Mouse (Mus musculus) forebrain, embryonic 11.5 days (tissue): ENCODE measurements at regions not wholly inside any gene's neighbourhood (a gene's known extent, or its start where the extent isn't known, plus 50 kb on each side); places are given as distances from the start of the nearest gene placed in this dataset.

Source experiments
- ATAC-seq: fragments of 200-750 bp; cut with Nextera tagmentation; replicated peaks from 2 replicates; pipeline ENCODE4 v1.8.0; 2017; ENCODE audit warnings: moderate TSS enrichment; ENCODE audit not compliant: low FRiP score
- DNase-seq: peaks from one replicate; pipeline ENCODE4 v3.0.0-alpha.2; 2017; ENCODE audit warnings: low spot score
- H3K27ac ChIP-seq: fragments of 300-500 bp; sonication (generic); 2 replicates; pipeline ENCODE4 v1.5.1; 2014; ENCODE audit warnings: low read depth, low read length
- H3K27me3 ChIP-seq: fragments of 300-500 bp; sonication (generic); 2 replicates; pipeline ENCODE4 v1.6.1; 2014; ENCODE audit warnings: mild to moderate bottlenecking, low read length, mixed read lengths; ENCODE audit not compliant: control insufficient read depth, insufficient read depth
- H3K36me3 ChIP-seq: fragments of 300-500 bp; sonication (generic); 2 replicates; pipeline ENCODE4 v1.6.1; 2014; ENCODE audit warnings: mild to moderate bottlenecking, low read length, moderate library complexity, mixed read lengths; ENCODE audit not compliant: control insufficient read depth, insufficient read depth
- H3K4me1 ChIP-seq: fragments of 300-500 bp; sonication (generic); replicated peaks from 2 replicates; pipeline ENCODE4 v1.6.1; 2014; ENCODE audit warnings: low read length, mixed read lengths; ENCODE audit not compliant: control insufficient read depth, insufficient read depth
- H3K4me2 ChIP-seq: fragments of 300-500 bp; sonication (generic); 2 replicates; pipeline ENCODE4 v1.6.1; 2014; ENCODE audit warnings: low read depth, mild to moderate bottlenecking, low read length, moderate library complexity, mixed read lengths; ENCODE audit not compliant: severe bottlenecking
- H3K4me3 ChIP-seq: fragments of 300-500 bp; sonication (generic); 2 replicates; pipeline ENCODE4 v1.5.1; 2014; ENCODE audit warnings: low read depth, low read length
- H3K9ac ChIP-seq: fragments of 300-500 bp; sonication (generic); 2 replicates; pipeline ENCODE4 v1.6.1; 2014; ENCODE audit warnings: low read length
- H3K9me3 ChIP-seq: fragments of 300-500 bp; sonication (generic); 2 replicates; pipeline ENCODE4 v1.6.1; 2016; ENCODE audit warnings: low read length, mixed read lengths; ENCODE audit not compliant: control insufficient read depth
- WGBS: fragments of 180-500 bp; shearing (Covaris S2); extraction: QIAGEN DNeasy Blood & Tissue Kit; methylation state at CpG from one replicate; pipeline ENCODE4 v1.1.7; 2014; 5-methylcytosine and 5-hydroxymethylcytosine counted together

DNA sequence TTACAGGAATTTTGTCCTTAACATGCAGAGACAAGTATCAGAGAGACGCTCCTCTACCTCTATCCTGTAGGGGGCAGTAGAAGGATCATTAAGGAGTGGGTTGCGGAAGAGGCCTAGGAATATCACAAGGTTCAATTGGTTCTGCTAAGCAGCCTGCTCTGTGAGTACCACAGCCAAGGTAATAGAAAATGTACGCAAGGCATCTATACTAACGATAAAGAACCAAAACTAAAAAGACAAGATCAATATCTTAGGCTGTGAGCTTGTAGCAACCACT is 469.1 kb downstream of the Plcl1 start:
- H3K9ac ChIP-seq, result no peak overlapping the region
- H3K27ac ChIP-seq, result no peak overlapping the region
- H3K4me1 ChIP-seq, result no peaks in the 10 kb centered on the region
- WGBS, result 73% methylated on average over 4 of the region's 4 CpGs
- ATAC-seq, result no peak; the same call in 1 of the 2 replicates
- no peaks in the 10 kb centered on the region for H3K9me3 ChIP-seq
- H3K4me3 ChIP-seq, result no peak overlapping the region
- no peak for DNase-seq
- H3K27me3 ChIP-seq, result no peaks in the 10 kb centered on the region
- no peak overlapping the region for H3K4me2 ChIP-seq
- H3K36me3 ChIP-seq, result no peaks in the 10 kb centered on the region

DNA sequence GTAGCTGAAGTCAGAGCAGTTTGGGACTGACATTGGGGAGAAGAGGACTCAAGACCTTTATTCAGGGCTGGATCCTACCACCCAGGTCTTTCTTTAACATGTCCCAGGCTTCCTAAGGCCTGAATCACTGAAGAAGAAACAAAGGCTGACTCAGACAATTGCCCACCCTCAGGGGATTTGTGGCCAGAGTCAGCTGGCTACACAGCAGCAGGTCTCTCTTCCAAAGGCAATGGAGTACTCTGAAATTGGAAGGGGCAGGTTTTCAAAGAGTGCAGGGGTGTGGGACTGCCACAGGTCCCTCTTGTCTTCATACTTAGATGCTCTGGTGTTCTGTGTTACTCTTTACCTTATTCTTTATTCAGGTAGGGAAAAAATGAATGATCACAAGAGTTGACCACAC is 478.9 kb downstream of the Plcl1 start:
- Histone ChIP-seq H3K27ac (no peak overlapping the region), H3K9me3 (no peaks in the 10 kb centered on the region), H3K4me1 (peaks cover 15% of the 10 kb centered on the region), H3K9ac (no peak overlapping the region), H3K4me3 (no peak overlapping the region), H3K36me3 (no peaks in the 10 kb centered on the region), H3K27me3 (peaks cover 4% of the 10 kb centered on the region), H3K4me2 (no peak overlapping the region)
- DNase-seq (no peak), ATAC-seq (no peak)

DNA sequence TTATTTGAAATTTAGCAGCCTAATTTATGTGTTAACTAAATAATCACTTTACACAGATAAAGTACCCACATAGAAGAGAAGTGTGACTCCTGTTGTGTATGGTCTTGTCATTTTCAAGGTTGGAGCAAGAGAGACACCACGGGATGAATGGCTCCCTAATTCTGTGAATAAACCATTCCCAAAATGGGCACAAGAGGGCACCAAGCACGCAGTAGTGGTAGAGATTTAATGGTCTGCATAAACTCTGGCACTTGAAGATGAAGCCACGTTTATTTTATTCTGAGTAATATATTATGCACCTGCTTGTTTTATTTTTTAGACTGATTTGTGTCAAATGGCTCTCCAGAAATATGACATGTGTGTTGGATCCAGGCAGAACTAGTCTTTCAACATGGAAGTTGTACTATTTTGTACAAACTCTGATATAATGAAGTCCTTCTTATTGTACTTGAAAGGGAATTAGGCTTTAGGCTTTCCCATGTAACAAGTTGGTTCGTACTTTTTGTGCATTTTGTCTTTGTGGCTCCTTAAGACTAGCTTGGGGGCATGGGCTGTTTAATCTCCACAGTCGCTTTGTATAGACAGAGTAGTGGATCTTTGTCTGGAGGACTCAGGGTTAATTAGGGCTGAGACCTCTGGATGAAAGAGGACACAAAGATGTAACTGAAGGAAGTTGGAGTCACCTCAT is 480.8 kb downstream of the Plcl1 start:
- no peaks in the 10 kb centered on the region for H3K9me3 ChIP-seq
- ATAC-seq, result peak; percentile 39; the same call in 1 of the 2 replicates
- no peak overlapping the region for H3K9ac ChIP-seq
- H3K27ac ChIP-seq, result no peak overlapping the region
- no peaks in the 10 kb centered on the region for H3K36me3 ChIP-seq
- peak; percentile 68 for DNase-seq
- peaks cover 15% of the 10 kb centered on the region for H3K4me1 ChIP-seq
- WGBS, result 3% methylated on average over 5 of the region's 5 CpGs
- no peak overlapping the region for H3K4me2 ChIP-seq
- no peak overlapping the region for H3K4me3 ChIP-seq
- H3K27me3 ChIP-seq, result peaks cover 12% of the 10 kb centered on the region

DNA sequence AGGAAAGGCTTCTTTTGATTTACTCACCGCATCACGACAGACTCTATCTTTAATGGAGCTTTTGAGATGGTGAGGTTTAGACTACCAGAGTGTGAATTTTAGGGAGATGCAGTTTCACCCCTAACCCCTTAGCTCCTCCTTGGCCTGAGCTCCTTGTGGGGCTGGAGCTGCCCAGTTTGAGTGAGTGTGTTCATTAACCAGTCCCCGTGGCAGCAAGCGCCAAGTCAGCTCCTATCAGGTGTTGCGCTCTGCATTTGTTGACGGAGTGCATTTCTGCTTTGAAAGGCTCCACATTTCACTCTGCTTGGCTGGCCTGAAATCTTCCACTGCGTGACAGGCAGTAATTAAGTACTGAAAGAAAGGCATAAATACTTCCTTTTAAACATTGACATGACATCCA is 481.7 kb downstream of the Plcl1 start:
- DNase-seq, result peak; percentile 53
- H3K4me1 ChIP-seq, result peaks cover 15% of the 10 kb centered on the region
- no peak overlapping the region for H3K4me3 ChIP-seq
- no peak overlapping the region for H3K4me2 ChIP-seq
- H3K36me3 ChIP-seq, result no peaks in the 10 kb centered on the region
- ATAC-seq, result 0 out of 2 replicates have a peak, but pooled peaks have one; percentile 31
- no peak overlapping the region for H3K9ac ChIP-seq
- no peaks in the 10 kb centered on the region for H3K9me3 ChIP-seq
- H3K27me3 ChIP-seq, result peaks cover 16% of the 10 kb centered on the region
- 24% methylated on average over 7 of the region's 7 CpGs for WGBS
- H3K27ac ChIP-seq, result no peak overlapping the region

DNA sequence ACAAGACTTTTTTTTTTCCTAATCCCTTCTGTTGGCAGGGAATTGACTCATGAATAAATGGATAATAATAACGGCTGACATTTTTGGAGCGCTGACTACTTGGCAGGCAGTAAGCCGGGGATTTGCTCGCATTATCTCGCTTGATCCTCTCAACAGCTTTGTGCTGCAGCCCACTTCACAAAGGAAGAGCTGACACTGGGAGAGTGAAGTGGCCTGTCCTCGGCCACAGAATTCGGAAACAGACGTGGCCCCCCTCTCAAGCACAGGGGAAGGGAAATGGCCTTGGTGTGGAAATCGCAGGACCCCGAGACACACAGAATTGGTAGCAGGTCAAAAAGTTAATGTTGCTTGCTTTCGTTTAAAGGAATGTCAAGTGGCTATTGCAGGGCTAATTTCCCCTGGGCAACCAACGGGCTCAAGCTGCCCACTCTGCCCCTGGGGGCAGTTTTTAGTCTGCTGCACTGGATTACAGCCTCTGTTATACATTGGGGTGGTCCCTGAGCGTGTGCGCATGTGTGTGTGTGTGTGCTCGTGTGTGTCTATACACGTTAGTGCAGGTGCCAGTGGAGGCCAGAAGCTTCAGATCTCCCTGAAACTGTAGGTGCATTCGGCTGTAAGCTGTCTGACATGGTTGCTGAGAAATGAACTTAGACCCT is 483.1 kb downstream of the Plcl1 start:
- H3K4me2 ChIP-seq, result no peak overlapping the region
- H3K36me3 ChIP-seq, result no peaks in the 10 kb centered on the region
- WGBS, result 23% methylated on average over 17 of the region's 17 CpGs
- H3K9ac ChIP-seq, result no peak overlapping the region
- no peak overlapping the region for H3K4me3 ChIP-seq
- peaks cover 16% of the 10 kb centered on the region for H3K27me3 ChIP-seq
- no peak overlapping the region for H3K27ac ChIP-seq
- ATAC-seq (peak; percentile 49; the same call in 1 of the 2 replicates), DNase-seq (peak; percentile 58)
- H3K4me1 ChIP-seq, result peaks cover 15% of the 10 kb centered on the region
- no peaks in the 10 kb centered on the region for H3K9me3 ChIP-seq

DNA sequence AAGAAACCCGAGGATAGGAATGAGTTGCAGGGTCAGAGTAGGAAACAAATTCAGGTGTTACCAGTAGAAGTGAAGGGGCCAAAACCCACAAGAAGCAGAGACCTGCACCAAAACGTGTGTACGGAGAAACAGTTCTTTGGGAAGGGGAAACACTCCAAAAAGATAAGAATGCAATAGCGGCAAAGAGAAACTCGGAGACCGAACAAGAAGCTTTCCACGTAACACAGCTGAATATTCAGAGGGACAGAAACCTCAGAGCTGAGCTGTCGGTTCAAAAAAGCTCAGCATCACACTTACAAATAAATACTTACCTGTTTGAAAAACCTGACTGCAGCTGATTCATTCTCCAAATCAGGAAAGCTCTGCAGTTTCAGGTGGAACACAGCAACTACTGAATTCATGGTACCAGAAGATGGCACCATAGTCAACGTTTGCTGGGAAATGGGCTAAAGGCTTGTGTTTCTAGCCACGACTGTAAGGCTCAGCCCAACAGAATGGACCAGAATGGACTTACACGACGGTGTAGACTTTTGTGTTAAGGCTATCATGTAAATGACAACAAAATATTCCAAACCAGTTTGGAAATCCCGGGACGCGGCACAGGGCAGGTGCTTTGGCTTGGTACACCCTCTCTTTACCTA is 484.9 kb downstream of the Plcl1 start:
- Histone ChIP-seq H3K9me3 (no peaks in the 10 kb centered on the region), H3K4me1 (peaks cover 10% of the 10 kb centered on the region), H3K9ac (no peak overlapping the region), H3K36me3 (no peaks in the 10 kb centered on the region), H3K27me3 (peaks cover 16% of the 10 kb centered on the region), H3K27ac (no peak overlapping the region), H3K4me2 (no peak overlapping the region), H3K4me3 (no peak overlapping the region)
- 57% methylated on average over 15 of the region's 15 CpGs for WGBS
- no peak for ATAC-seq
- DNase-seq, result no peak

DNA sequence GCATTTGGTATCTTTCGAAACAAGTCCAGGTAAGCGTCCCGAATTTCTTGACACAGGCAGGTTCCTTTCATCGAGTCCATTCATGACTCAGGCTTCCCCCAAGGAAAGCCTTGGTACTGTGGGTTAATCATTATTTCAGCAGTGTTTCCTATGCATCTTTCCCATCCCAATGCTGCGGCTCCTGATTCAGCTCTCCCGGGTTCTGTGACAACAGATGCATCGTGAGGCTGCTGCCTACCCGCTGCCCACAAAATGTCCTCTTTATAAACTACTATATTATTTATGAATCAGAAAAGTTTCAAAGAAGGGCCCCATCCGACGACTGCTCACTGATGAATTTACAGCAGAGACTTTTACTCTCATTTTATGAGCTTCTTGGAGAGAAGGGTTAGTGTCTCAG is 486.2 kb downstream of the Plcl1 start:
- DNase-seq (no peak), ATAC-seq (no peak)
- Histone ChIP-seq H3K27me3 (peaks cover 16% of the 10 kb centered on the region), H3K4me3 (no peak overlapping the region), H3K9me3 (no peaks in the 10 kb centered on the region), H3K4me2 (no peak overlapping the region), H3K9ac (no peak overlapping the region), H3K27ac (no peak overlapping the region), H3K4me1 (peaks cover 10% of the 10 kb centered on the region), H3K36me3 (no peaks in the 10 kb centered on the region)
- WGBS, result 89% methylated on average over 10 of the region's 10 CpGs

DNA sequence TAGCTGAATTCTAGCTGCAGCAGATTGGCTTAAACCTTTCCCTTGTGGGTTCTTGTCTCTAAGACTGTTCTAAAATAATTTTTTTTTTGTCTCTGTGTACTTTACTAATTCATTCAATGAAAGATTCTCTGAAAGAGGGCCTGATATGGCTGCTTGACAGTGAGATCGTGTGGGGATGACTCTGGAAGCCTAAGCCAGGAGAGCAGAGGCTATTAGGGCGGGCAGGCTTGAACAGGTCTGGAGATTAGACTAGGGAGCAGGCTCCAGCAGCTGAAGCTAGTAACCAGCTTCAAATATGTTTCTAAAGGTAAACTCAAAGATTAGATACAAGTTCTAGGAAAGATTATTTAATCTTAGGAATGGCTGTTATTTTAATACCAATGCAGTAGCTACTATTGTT is 491.9 kb downstream of the Plcl1 start:
- H3K9ac ChIP-seq, result no peak overlapping the region
- ATAC-seq (no peak), DNase-seq (no peak)
- H3K27me3 ChIP-seq, result no peaks in the 10 kb centered on the region; the same call in 1 of the 2 replicates
- H3K9me3 ChIP-seq, result no peaks in the 10 kb centered on the region
- H3K4me2 ChIP-seq, result no peak overlapping the region
- WGBS, result 70% methylated on average over 2 of the region's 2 CpGs
- no peaks in the 10 kb centered on the region for H3K36me3 ChIP-seq
- H3K4me3 ChIP-seq, result no peak overlapping the region
- H3K27ac ChIP-seq, result no peak overlapping the region
- no peaks in the 10 kb centered on the region for H3K4me1 ChIP-seq
